Mouse (Mus musculus) natural killer cell, adult 2 months (primary cell): ENCODE data around the gene Plin3.

Experiments used
- DNase-seq, 2 experiments: peaks; one replicate each; pipeline ENCODE4 v3.0.0; 2022; ENCODE audit warnings: low spot score in 2 of 2

Plin3 gene

DNA sequence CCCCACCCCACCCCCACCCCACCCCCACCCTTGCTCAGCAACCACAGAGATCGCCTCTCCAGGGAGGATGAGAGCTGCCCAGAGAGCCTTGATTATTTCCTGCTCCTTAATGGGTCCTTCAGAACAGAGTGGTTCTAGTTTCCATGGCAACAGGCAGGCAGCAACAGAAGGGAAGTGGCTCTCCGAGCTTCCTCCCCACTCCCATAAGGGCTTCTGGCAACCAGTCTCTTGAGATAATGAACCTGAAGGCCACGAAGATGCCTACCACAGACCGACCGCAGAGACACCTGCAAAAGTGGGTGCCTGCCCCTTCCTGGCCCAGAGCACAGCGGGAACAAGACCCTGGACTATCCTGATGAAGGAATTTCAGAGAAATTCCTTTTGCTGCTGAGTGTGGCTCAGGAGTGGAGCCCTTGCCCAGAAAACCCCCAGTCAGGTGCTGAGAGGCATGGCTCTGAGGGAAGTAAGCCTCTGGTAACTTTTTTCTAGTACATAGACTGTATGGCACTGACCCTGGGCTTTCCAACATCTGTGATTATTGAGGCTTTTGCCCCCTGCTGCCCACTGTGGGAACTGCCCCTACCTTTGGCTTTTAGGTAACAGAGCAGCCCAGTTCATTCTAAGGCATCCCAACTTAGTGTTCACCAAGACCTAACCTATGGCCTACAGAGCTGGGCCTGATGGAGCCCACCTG lies 41.4 kb downstream of the Plin3 start:
- peak; percentile 71 to 84 for DNase-seq

DNA sequence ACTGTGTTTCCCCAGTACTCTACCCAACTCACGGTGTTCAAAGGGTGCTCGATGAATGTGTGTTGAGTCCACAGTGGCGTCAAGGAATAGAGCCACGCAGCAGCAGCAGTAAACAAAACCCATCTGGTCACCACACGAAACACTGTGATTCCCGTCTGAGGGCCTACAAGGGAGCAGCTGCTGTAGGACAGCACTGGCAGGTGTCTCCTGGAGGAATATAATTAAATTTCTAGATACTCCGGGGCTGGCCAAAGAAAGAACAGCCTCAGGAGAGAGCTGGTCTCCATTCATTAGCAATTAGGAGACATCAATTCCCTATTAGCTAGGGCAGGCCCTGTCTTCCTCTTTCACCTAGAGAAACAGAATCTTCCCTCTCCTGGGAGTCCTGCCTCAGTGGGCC lies 47.1 kb downstream of the Plin3 start:
- no peak for DNase-seq

- DNase-seq: peak; percentile 44 to 65
These were observed 50.9 kb downstream of the Plin3 start for GRCm38 (mm10) chr17:56241541-56242401.

DNA sequence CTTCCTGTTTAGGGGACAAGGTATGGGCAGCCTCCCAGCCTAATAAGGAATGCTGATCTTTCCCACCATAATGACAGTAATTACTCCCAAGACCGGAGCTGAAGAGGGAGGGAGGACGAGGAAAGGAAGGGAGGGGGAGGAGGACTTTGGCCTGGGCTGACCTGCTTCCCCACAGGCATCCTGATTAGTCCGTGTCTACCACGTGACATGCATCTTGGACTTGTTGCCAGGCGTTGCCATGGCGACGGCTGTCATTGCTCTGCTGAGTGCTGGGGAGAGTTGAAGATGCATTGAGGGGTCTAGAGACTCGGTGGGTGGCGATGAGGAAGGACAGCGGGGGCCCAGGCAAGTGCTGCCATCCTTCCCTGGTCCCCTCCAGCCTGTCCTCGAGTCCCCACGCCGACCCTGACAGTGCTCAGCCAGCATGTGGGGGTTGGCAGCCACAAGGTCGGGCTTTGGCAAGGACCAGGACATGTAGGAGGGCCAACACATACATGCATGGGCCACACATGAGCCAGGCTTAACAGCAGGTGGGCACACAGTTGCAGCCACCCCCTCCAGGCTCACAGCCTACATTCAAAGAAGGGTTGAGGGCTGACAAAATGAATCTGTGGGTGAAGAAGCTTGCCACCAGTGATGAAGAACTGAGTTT lies 58.7 kb downstream of the Plin3 start:
- DNase-seq: no peak

GRCm38 (mm10) chr17:56233389-56233788 lies 59.3 kb downstream of the Plin3 start:
- no peak for DNase-seq

GRCm38 (mm10) chr17:56229943-56230342 lies 62.7 kb downstream of the Plin3 start:
- no peak for DNase-seq
